Mouse (Mus musculus): ENCODE results near the gene Btbd1.
A peak's percentile ranks its signal among the peaks of the same experiment; 100 is the strongest.

Gene Btbd1

DNA sequence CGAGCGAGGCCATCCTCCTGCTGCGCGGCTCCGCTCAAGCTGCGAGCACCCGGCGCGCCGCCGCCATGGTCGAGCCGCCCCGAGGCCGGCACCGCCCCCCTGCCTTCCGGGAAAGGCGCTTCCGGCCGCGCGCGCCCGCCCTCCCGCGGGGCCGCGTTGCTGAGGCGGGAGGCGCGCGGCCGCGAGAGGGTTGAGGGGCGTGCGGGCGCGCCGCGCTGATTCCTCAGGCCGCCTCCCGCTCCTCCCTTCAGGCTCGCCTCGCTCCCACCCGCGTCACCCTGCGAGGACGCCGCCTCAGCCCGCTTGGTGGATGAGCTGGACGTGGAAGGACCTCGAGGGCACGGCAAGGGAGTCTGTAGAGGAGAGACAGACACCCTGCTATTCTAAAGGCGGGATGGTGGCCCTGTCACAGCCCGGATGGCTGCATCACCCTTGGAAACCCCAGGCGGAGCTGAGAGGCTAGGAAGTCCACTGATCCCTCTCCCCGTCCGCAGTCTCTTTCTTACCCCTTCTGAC lies at the start of gene Btbd1:
Gene Btbd1, minus strand, starts transcription at position 53 of the 516 bp plus-strand sequence.
- peak; percentile 74 to 75 for DNase-seq

DNA sequence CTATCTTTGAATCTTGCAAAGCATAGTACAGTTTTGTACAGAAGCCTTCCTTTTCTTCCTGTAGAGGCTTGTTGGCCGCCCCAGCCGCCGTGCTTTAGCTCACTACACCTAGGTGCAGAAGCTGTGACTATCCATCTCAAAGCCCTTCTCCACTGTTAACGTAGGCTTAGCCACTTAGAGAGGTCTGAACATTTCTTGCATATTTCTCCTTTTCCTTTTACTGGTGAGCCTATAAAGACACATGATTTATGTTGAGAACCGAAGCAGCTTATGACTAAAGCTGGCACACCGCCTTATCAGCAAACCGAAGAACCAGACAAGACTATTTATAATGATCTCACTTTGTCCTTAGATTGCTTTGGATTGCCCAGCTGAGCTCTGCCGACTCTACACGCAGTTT lies 46.1 kb upstream of the Btbd1 start:
- DNase-seq = no peak

GRCm38 (mm10) chr7:81874636-81875035 lies 45.4 kb upstream of the Btbd1 start:
- no peak for DNase-seq

GRCm38 (mm10) chr7:81873807-81874206 lies 44.6 kb upstream of the Btbd1 start:
- no peak for DNase-seq

- no peak for DNase-seq
Measured at GRCm38 (mm10) chr7:81872493-81873013, 43.3 kb upstream of the Btbd1 start.

- peak; percentile 99 to 100 for DNase-seq
Measured at GRCm38 (mm10) chr7:81868158-81868557, 38.9 kb upstream of the Btbd1 start.

DNA sequence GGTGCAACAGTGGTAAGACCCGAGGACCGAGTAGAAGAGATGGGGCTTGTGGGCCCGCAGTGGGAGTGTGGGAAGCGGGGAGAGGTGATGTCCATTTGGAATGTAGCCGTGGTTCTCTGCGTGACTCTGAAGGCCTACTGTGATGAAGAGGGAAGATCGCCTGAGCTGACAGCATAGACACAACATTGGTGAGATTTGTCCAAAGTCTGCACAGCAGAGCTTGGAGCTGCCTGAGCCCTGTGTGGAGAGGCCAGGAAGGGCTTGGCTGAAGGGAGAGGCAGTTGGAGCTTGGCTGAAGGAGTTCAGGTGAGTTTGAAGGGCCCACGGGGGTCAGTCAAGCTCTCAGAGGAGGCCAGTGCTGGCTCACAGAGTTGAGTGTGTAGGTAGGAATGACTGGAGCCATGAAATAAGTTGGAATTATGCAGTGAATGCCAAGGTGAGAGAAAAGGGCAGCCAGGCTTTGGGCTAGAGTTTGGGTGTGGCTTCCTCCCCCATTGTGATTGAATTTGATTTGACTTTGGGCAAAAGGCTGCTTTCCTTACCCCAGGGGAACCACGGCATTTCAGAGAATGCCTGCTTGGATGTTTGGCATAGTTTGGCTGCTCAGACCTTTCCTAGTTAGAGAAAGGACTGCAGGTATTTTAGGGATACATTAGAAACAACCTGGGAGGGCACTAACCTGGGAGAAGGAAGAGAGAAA lies 38.1 kb upstream of the Btbd1 start:
- DNase-seq = no peak

DNA sequence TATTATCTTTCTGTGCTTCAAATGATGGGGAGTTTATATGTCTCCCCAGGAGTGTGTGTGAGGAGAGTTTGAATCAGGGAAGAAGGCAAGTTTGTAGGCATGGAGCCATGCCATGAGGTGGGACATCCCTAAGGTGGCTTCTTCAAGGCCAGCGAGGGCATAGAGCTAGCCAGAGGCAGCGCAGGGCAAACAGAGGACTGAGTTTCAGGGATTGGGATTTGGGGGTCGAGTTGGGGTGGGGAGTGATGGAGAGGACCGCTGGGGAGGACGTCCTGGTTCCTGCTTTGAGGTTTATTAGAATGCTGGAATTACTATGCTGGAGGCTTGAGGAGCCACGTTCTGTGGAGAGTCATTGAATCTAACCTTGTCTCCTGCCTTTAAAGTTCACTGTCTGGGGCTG lies 36.7 kb upstream of the Btbd1 start:
- DNase-seq = no peak

DNA sequence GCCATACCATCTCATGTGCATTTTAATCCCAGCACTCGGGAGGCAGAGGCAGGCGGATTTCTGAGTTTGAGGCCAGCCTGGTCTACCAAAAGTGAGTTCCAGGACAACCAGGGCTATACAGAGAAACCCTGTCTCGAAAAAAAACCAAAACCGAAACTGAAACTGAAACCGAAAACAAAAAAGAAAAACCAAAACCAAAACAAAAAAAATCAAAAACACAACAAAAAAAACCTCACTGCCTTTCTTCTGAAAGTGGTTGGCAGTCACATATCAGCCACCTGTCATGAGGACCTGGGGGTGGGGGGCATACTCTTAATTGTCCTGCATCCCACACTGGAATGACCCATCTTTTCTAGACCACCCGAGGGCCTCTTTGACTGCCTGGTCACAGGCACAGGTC lies 35.3 kb upstream of the Btbd1 start:
- no peak for DNase-seq

GRCm38 (mm10) chr7:81862587-81863583 lies 33.7 kb upstream of the Btbd1 start:
- no peak for DNase-seq

DNA sequence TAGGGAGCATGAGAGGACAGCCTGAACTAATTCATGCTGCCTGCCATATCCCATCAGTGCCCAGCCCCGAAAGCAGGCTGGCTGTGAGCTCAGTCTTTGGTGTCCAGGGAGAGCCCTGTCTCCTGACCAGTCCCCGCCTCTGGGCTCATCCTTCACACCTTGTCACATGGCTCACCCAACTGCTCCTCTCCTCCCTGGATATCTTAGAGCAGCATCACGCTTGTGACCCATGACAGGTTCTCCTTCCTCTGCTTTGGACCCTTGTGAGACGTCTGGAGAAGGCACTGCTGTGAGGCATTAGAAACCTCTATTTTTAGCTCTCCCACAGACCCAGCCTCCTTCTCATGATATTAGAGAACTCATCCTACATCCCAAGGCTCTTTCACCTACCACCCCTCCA lies 32.7 kb upstream of the Btbd1 start:
- no peak for DNase-seq

DNA sequence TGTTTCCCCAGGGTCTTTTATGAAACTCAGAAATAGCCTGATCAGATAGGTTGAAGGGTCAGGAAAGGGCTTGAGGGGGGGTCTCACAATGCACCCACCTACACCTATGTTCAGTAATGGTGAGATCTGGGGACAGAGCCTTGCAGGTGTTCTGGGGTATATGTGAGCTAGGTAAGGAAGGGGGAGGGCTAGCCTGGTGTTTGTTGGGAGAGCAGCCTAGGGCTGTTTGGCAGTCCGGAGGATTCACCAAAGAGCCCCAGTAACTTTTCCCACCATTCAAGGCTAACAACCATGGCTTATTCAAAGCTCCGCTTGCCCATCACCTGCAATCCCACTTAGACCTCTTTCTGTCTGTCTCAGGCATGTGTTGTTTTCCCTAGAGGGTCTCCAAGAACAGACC lies 32.2 kb upstream of the Btbd1 start:
- no peak for DNase-seq

- no peak for DNase-seq
Measured at GRCm38 (mm10) chr7:81860996-81861395, 31.8 kb upstream of the Btbd1 start.

DNA sequence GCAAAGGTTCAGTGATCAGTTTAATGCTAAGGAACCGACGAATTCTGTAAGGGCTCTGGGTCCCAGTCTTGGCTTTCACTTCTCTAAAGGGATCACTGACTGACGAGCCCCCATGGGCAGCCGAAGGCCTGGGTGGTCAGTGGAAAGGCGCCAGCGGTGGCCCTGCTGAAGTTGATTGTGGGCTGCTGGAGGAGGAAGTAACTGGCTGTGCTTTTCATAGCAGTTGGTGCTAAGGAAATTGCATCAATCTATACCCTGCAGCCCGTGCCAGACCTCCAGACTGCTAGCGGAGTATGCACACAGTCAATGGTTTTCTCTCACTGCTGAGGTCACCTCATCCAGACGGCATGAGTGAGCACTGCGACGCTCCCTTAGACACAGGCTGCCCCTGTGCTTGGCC lies 30.8 kb upstream of the Btbd1 start:
- DNase-seq = no peak

- DNase-seq = peak in 1 of 2 experiments; percentile 43
Measured at GRCm38 (mm10) chr7:81858968-81859721, 29.9 kb upstream of the Btbd1 start, which contains the start of gene Tm6sf1. Gene Tm6sf1 (plus strand): TSS chr7:81859001.

- DNase-seq = no peak
Measured at GRCm38 (mm10) chr7:81858236-81858635, 29.0 kb upstream of the Btbd1 start.

DNA sequence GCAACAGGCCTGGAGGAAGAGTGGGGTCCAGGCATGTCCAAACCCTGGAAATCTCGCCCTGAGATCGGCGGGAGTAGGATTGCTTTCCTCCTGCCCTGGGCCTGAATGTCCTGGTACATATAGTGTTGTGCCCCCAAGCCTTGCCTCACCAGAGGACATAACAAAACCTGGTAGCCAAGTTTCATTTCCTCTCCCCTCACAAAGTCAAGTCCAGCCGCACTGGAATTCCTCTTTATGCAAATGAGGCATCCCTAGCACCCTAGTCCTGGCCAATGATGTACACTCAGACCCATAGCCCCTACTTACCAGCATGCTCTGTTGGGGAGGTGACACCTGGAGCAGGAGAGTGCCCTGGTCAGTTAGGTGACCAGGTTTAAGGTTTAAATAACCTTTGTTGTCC lies 27.0 kb upstream of the Btbd1 start:
- DNase-seq = no peak

DNA sequence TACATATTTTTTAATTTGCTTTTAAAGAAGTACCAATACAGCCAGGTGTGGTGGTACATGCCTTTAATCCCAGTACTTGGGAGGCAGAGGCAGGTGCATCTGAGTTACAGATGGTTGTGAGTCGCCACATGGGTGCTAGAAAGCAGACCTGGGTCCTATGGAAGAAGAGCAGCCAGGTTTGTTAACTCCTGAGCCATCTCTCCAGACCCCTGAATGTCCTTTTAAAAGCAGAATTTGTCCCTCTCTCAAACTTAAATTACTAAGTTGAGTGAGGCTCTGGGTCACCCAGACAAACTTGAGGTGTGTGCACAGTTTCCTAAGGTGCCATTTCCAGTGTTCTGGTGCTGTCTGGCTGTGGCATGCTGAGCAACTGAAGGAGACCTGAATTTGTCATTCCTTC lies 26.5 kb upstream of the Btbd1 start, which contains the start of gene Gm10160:
Gene Gm10160, minus strand, starts transcription at position 101 of the 400 bp plus-strand sequence.
- no peak for DNase-seq

DNA sequence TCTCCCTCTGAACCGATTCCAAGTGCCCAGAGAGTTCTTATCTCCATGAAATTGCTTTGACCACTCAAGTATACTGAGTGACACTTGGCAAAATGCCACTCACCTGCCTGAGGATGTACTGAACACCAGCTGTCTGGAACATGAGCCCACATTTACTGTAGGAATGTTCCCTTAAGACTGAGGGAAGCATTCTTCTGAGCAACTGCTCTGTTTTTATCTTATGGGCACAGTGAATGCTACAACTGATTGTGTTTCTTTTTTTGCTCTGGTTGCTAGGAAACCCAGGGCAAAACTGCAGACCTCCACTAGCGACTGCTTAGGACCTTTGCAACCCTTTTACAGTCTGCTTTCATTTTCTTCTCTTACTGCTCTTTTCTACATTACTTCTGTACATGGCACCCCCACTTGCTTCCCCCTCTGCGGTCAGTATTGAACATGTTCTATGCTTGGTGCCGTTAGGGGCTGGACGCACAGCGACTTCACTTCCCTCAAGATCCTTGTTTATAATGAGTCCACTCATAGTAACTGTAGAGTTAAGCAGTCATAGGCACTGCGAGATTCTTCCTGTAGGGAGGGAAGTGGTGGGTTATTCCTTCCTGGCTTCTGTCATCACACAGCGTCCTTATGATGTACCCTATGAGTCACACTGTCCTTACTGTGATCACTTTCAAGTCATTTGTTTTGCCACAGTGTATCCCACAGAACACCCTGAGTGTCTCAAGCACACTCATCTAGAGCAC lies 25.5 kb upstream of the Btbd1 start:
- DNase-seq = no peak

DNA sequence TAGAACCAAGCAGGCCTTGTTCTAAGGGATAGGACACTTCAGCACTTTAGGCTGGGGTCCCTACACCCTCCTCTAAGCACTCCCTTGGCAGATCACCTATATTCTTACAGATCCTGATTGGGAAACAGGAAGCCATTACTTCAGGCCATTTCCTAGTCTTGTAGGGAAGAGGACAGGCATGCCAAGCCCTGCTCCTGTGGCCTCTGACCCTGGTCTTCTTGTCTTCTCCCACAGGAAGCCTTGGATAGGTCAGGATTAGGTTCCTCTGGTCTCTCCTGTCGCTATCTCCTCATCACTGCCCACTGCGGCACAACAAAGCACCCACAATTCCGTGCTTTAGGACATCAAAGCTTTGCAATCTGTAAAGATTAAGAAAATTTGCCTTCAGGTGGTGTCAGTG lies 22.5 kb upstream of the Btbd1 start:
- no peak for DNase-seq

- DNase-seq = no peak
Measured at GRCm38 (mm10) chr7:81850171-81850570, 20.9 kb upstream of the Btbd1 start.

DNA sequence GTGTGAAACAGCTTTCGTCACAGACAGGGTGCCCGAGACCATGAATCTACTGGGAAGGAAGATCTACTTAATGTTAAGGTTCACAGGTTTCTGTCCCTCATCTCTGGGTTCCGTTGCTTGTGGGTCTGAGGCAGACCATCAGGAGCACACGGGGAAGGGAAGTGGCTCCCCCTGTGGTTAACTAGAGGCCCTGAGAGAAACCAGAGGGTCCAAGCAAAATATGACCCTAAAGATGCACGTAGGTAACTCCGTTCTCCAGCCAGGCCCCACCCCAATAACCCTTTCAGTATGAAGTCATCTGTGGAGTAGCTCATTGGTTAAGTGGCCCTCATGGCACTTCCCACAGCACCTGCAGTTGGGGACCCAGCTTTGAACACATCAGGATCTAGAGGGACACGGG lies 20.4 kb upstream of the Btbd1 start:
- DNase-seq = no peak
